Mouse (Mus musculus) neural tube, embryonic 11.5 days (tissue): ENCODE data around the gene Rpl18. TPM values are rescaled to one million over a fixed set of nuclear protein-coding genes. Genes with fewer than 3 reads are reported as not detected.

ENCODE experiments used
- ATAC-seq: fragments of 200-750 bp; cut with Nextera tagmentation; 2 replicates; pipeline ENCODE4 v1.8.0; 2017; ENCODE audit warnings: moderate number of reproducible peaks, mild to moderate bottlenecking, moderate TSS enrichment, moderate library complexity; ENCODE audit not compliant: insufficient read depth, low FRiP score, low TSS enrichment
- DNase-seq: peaks from one replicate; pipeline ENCODE4 v3.0.0-alpha.2; 2015; ENCODE audit warnings: low spot score
- H3K27ac ChIP-seq: fragments of 300-500 bp; sonication (generic); 2 replicates; pipeline ENCODE4 v1.5.1; 2014; ENCODE audit warnings: low read depth, mild to moderate bottlenecking, low read length
- H3K27me3 ChIP-seq: fragments of 300-500 bp; sonication (generic); 2 replicates; pipeline ENCODE4 v1.6.1; 2014; ENCODE audit warnings: mild to moderate bottlenecking, low read length, mixed read lengths; ENCODE audit not compliant: control insufficient read depth, insufficient read depth
- H3K36me3 ChIP-seq: fragments of 300-500 bp; sonication (generic); 2 replicates; pipeline ENCODE4 v1.6.1; 2014; ENCODE audit warnings: mild to moderate bottlenecking, low read length, moderate library complexity, mixed read lengths; ENCODE audit not compliant: control insufficient read depth, insufficient read depth
- H3K4me1 ChIP-seq: fragments of 300-500 bp; sonication (generic); 2 replicates; pipeline ENCODE4 v1.6.1; 2014; ENCODE audit warnings: low read length, mixed read lengths; ENCODE audit not compliant: control insufficient read depth, insufficient read depth
- H3K4me2 ChIP-seq: fragments of 300-500 bp; sonication (generic); 2 replicates; pipeline ENCODE4 v1.6.1; 2014; ENCODE audit warnings: low read depth, mild to moderate bottlenecking, moderate library complexity
- H3K4me3 ChIP-seq: fragments of 300-500 bp; sonication (generic); 2 replicates; pipeline ENCODE4 v1.5.1; 2014; ENCODE audit warnings: low read depth, low read length
- H3K9ac ChIP-seq: fragments of 300-500 bp; sonication (generic); 2 replicates; pipeline ENCODE4 v1.6.1; 2014; ENCODE audit warnings: mild to moderate bottlenecking, low read length
- H3K9me3 ChIP-seq: fragments of 300-500 bp; sonication (generic); 2 replicates; pipeline ENCODE4 v1.6.1; 2016; ENCODE audit warnings: low read length; ENCODE audit not compliant: control insufficient read depth
- WGBS: fragments of 180-500 bp; shearing (Covaris S2); extraction: QIAGEN DNeasy Blood & Tissue Kit; methylation state at CpG from one replicate; pipeline ENCODE4 v1.1.7; 2014; 5-methylcytosine and 5-hydroxymethylcytosine counted together
- polyA plus RNA-seq: library from polyadenylated mRNA; unstranded; fragments of >200 nt; fragmentation: Nextera tagmentation; extraction: Ambion mirVana; gene quantifications from 2 replicates; pipeline ENCODE4 v1.2.1, GENCODE M21; 2014

Gene Rpl18
- polyA plus RNA-seq, 1 experiment from 2014 or later: 929 TPM

DNA sequence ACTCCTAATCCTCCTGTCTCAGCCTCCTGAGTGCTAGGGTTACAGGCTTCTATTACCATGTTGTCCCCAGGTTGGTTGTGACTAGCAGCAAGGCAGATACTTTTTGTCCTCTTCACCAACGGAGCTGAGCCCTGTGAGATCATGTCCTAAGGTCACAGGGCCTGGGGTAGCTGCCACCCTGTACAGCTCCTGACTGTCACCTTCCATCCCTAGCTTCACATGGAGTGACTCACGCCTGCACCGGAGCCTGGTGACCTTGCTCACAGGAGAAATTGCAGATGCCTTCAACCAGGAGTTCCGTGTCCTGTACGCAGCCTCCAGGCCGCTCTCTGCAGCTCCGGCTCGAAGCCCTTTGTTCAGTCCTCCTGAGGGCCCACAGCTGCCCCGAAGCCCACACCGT is 11.2 kb downstream of the Rpl18 start:
- DNase-seq (no peak), ATAC-seq (no peak)
- no peak overlapping the region for H3K27ac ChIP-seq
- peaks cover 22% of the 10 kb centered on the region for H3K36me3 ChIP-seq
- H3K4me3 ChIP-seq: no peak overlapping the region
- no peaks in the 10 kb centered on the region for H3K27me3 ChIP-seq
- H3K4me1 ChIP-seq: no peaks in the 10 kb centered on the region
- no peak overlapping the region for H3K9ac ChIP-seq
- H3K4me2 ChIP-seq: no peak overlapping the region
- H3K9me3 ChIP-seq: no peaks in the 10 kb centered on the region
- WGBS: 92% methylated on average over 10 of the region's 10 CpGs

DNA sequence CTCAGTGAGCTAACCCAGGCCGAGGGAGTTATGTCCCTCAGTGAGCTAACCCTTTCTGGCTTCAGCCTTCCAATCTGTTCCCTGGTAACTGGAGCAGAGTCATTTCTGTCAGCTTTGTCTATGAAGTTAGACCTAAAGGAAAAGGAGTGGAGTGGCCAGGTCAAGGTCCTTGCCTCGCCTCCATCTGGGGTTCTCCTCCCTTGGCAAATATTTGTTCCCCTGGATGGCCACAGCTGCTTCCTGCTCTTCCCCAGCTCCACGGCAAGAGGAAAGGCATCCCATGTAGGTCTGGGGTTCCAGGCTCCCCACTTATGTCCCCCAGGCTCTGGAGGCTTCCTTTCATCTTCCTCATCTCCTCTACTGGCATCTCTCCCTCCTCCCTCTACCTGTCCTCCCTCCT is 12.4 kb downstream of the Rpl18 start:
- H3K4me3 ChIP-seq: no peak overlapping the region
- H3K27ac ChIP-seq: no peak overlapping the region
- no peak for DNase-seq
- H3K9me3 ChIP-seq: no peaks in the 10 kb centered on the region
- H3K4me1 ChIP-seq: no peaks in the 10 kb centered on the region
- 89% methylated on average over 3 of the region's 3 CpGs for WGBS
- H3K4me2 ChIP-seq: no peak overlapping the region
- no peak for ATAC-seq
- no peaks in the 10 kb centered on the region for H3K27me3 ChIP-seq
- peaks cover 18% of the 10 kb centered on the region for H3K36me3 ChIP-seq
- no peak overlapping the region for H3K9ac ChIP-seq

GRCm38 (mm10) chr7:45730727-45731431 is 15.6 kb downstream of the Rpl18 start:
- Histone ChIP-seq H3K27me3 (no peaks in the 10 kb centered on the region), H3K4me2 (no peak overlapping the region), H3K4me3 (no peak overlapping the region), H3K27ac (no peak overlapping the region), H3K4me1 (no peaks in the 10 kb centered on the region), H3K9ac (no peak overlapping the region), H3K36me3 (peaks cover 3% of the 10 kb centered on the region; the same call in 1 of the 2 replicates), H3K9me3 (no peaks in the 10 kb centered on the region)
- ATAC-seq (no peak), DNase-seq (peak; percentile 72)
- WGBS: 18% methylated on average over 16 of the region's 16 CpGs

GRCm38 (mm10) chr7:45733477-45733876 is 18.2 kb downstream of the Rpl18 start:
- H3K4me3 ChIP-seq: no peak overlapping the region
- H3K27ac ChIP-seq: no peak overlapping the region
- H3K9ac ChIP-seq: no peak overlapping the region
- H3K4me1 ChIP-seq: no peaks in the 10 kb centered on the region
- no peaks in the 10 kb centered on the region for H3K27me3 ChIP-seq
- no peak overlapping the region for H3K4me2 ChIP-seq
- no peaks in the 10 kb centered on the region for H3K9me3 ChIP-seq
- no peaks in the 10 kb centered on the region for H3K36me3 ChIP-seq
- ATAC-seq (no peak), DNase-seq (no peak)
- WGBS: 84% methylated on average over 5 of the region's 5 CpGs

DNA sequence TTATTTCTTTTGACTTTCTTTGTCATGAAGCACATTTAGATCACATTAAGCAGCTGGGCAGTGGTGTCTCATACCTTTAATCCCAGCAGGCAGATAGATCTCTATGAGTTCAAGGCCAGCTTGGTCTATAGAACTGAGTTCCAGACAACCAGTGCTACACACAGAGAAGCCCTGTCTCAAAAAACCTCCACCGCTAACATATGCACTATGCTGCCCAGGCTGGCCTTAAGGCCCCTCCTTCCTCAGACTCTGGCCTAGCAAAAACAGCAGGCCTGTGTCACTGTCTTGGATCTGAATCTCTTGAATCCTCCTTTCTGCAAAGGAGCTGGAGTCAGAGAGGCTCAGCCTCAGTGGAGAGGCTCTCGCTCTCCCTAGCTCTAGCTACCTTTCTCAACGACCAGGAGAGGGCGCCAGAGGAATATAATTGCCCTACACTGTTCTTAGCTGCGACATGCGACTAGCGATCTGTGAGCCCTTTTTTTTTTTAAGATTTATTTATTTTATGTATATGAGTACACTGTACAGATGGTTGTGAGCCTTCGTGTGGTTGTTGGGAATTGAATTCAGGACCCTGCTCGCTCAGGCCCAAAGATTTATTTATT is 24.0 kb downstream of the Rpl18 start:
- 0 out of 2 replicates have a peak, but pooled peaks have one; percentile 55 for ATAC-seq

DNA sequence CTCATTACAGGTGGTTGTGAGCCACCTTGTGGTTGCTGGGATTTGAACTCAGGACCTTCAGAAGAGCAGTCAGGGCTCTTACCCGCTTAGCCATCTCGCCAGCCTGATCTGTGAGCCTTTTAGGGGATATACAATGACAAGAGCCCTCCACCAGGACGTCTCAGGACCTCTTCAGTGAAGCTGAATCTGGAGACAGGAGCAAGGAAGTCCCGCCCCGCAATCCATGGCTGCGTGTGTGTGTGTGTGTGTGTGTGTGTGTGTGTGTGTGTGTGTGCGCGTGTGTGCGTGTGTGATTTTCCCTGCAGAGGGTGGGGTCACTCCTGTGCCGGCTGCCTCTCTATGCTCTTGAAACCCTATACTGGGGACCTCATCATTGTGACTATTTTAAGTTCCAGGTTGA is 24.6 kb downstream of the Rpl18 start:
- Histone ChIP-seq H3K4me3 (no peak overlapping the region), H3K4me1 (no peaks in the 10 kb centered on the region), H3K27me3 (0 out of 2 replicates have a peak, but pooled peaks cover 2% of the 10 kb centered on the region), H3K4me2 (no peak overlapping the region), H3K9me3 (no peaks in the 10 kb centered on the region), H3K36me3 (no peaks in the 10 kb centered on the region), H3K27ac (no peak overlapping the region), H3K9ac (no peak overlapping the region)
- WGBS: 71% methylated on average over 10 of the region's 10 CpGs
- DNase-seq (no peak), ATAC-seq (no peak)

More for the DNA sequence above, 24.0 kb downstream of the Rpl18 start:
- H3K27ac ChIP-seq: no peak overlapping the region
- no peak overlapping the region for H3K4me2 ChIP-seq
- H3K9me3 ChIP-seq: no peaks in the 10 kb centered on the region
- DNase-seq: peak; percentile 83
- no peaks in the 10 kb centered on the region for H3K4me1 ChIP-seq
- no peak overlapping the region for H3K4me3 ChIP-seq
- H3K27me3 ChIP-seq: 0 out of 2 replicates have a peak, but pooled peaks cover 2% of the 10 kb centered on the region
- no peaks in the 10 kb centered on the region for H3K36me3 ChIP-seq
- 9% methylated on average over 9 of the region's 9 CpGs for WGBS
- no peak overlapping the region for H3K9ac ChIP-seq

GRCm38 (mm10) chr7:45741308-45741707 is 26.1 kb downstream of the Rpl18 start:
- 84% methylated on average over 12 of the region's 12 CpGs for WGBS
- Histone ChIP-seq H3K27ac (no peak overlapping the region), H3K36me3 (no peaks in the 10 kb centered on the region), H3K4me3 (no peak overlapping the region), H3K9me3 (no peaks in the 10 kb centered on the region), H3K4me1 (no peaks in the 10 kb centered on the region), H3K9ac (no peak overlapping the region), H3K4me2 (no peak overlapping the region), H3K27me3 (0 out of 2 replicates have a peak, but pooled peaks cover 2% of the 10 kb centered on the region)
- DNase-seq (no peak), ATAC-seq (no peak)

DNA sequence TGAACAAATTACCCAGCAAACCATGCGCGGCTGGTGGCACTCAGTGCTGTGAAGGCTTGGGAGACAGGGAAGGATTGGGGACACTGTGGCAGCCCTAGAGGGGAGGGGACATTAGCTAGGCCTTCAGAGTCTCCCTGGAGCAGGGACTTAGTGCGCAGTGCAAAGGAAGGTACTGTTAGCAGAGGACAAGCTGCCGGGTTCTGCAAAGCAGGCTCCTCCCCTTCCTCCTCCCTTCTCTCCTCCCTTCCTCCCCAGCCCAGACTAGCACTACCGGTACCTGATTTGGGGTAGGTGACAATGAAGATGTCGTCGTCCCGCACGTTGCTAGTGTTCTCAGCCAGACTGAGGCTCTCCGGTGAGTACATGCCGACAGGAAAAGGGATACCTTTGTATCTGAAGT is 26.5 kb downstream of the Rpl18 start:
- no peaks in the 10 kb centered on the region for H3K36me3 ChIP-seq
- 41% methylated on average over 11 of the region's 11 CpGs for WGBS
- H3K4me2 ChIP-seq: no peak overlapping the region
- DNase-seq (no peak), ATAC-seq (no peak)
- H3K9me3 ChIP-seq: no peaks in the 10 kb centered on the region
- H3K27me3 ChIP-seq: 0 out of 2 replicates have a peak, but pooled peaks cover 2% of the 10 kb centered on the region
- H3K4me3 ChIP-seq: no peak overlapping the region
- no peak overlapping the region for H3K9ac ChIP-seq
- H3K4me1 ChIP-seq: no peaks in the 10 kb centered on the region
- H3K27ac ChIP-seq: no peak overlapping the region

- Histone ChIP-seq H3K4me2 (no peak overlapping the region), H3K36me3 (no peaks in the 10 kb centered on the region), H3K4me3 (no peak overlapping the region), H3K9me3 (no peaks in the 10 kb centered on the region), H3K4me1 (no peaks in the 10 kb centered on the region), H3K27me3 (0 out of 2 replicates have a peak, but pooled peaks cover 2% of the 10 kb centered on the region), H3K27ac (no peak overlapping the region), H3K9ac (no peak overlapping the region)
- ATAC-seq (no peak), DNase-seq (no peak)
- WGBS: 46% methylated on average over 19 of the region's 19 CpGs
Observed at GRCm38 (mm10) chr7:45742338-45742737, 27.1 kb downstream of the Rpl18 start.
